Mouse (Mus musculus) urinary bladder, postnatal 0 days (tissue): ENCODE data around the gene Msl3l2. TPM values are rescaled to one million over a fixed set of nuclear protein-coding genes. Genes with fewer than 3 reads are reported as not detected.

ENCODE experiments used
- polyA plus RNA-seq: library from polyadenylated mRNA; unstranded; fragments of >200 nt; fragmentation: Nextera tagmentation; extraction: Ambion mirVana; gene quantifications from 2 replicates; pipeline ENCODE4 v1.2.1, GENCODE M21; 2015

Msl3l2 gene
- polyA plus RNA-seq: 3.2 and 3.7 TPM in 2 replicates

DNA sequence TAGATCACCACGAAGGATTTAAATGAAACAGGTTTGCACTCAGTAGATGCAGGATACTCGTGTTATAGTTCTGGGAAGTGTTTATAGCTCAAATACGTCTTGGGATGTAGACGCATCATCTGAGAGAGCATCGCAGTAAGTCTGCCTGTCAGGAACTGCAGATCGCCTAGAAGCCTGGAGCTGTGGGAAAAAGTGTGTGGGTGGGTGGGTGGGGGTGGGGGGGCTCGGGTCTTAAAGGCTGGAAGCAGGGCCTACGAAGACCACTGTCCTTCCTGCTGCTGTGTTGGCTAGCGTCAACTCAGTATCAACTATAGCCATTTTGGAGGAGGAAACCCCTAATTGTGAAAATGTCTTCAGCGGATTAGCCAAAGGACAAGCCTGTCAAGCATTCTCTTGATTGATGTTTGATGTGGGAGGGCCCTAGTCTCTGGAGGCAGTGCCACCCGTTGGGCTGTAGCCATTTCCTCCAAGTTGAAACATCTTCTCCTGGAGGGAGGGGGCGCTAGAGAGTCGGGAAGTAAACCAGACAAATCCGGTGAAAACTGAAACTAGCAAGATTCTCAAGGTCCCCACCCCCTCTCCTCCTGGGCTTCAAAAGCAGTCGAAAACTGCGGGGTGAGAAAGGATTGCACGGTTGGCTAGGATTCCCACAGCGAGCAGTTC is at the start of gene Msl3l2:
Gene Msl3l2 (plus strand): TSS at position 585 of the 663 bp plus-strand sequence.

Other genes starting within 250 kb of the Msl3l2 start
- 1.6 and 1.7 TPM in 2 replicates for gene Tbc1d32, start 121.8 kb downstream of the Msl3l2 start, polyA plus RNA-seq